Mouse (Mus musculus) cerebellum, adult 11 months (tissue): ENCODE data around the gene Acads.
"Not testable (repeated sequence)": the region's sequence is repeated elsewhere in the genome, so short reads cannot be mapped to it uniquely, and the experiment has no call there.

Experiments used
- DNase-seq: peaks from one replicate; pipeline ENCODE4 v3.0.0; 2022

Acads gene

GRCm38 (mm10) chr5:115149675-115150459, 30.7 kb upstream of the Acads start:
- DNase-seq = no peak

GRCm38 (mm10) chr5:115148872-115149271, 29.7 kb upstream of the Acads start:
- DNase-seq = not testable (repeated sequence)

GRCm38 (mm10) chr5:115148378-115148777, 29.2 kb upstream of the Acads start:
- no peak for DNase-seq

GRCm38 (mm10) chr5:115147388-115147787, 28.2 kb upstream of the Acads start:
- DNase-seq = no peak

GRCm38 (mm10) chr5:115146747-115147130, 27.6 kb upstream of the Acads start:
- DNase-seq = no peak

- no peak for DNase-seq
These were observed 27.0 kb upstream of the Acads start for GRCm38 (mm10) chr5:115145976-115146746.

- DNase-seq = no peak
These were observed 26.3 kb upstream of the Acads start for GRCm38 (mm10) chr5:115145253-115145968.

GRCm38 (mm10) chr5:115144471-115144870, 25.3 kb upstream of the Acads start:
- DNase-seq = no peak

GRCm38 (mm10) chr5:115143552-115143951, 24.4 kb upstream of the Acads start:
- DNase-seq = no peak

GRCm38 (mm10) chr5:115142166-115142697, 23.1 kb upstream of the Acads start:
- no peak for DNase-seq

GRCm38 (mm10) chr5:115140726-115141125, 21.6 kb upstream of the Acads start:
- no peak for DNase-seq

GRCm38 (mm10) chr5:115139124-115139523, 20.0 kb upstream of the Acads start:
- no peak for DNase-seq

- peak; percentile 89 for DNase-seq
These were observed 15.4 kb upstream of the Acads start, which contains the start of gene Unc119b for GRCm38 (mm10) chr5:115134234-115135165. TSS of gene Unc119b (minus strand) at chr5:115134975.

GRCm38 (mm10) chr5:115133358-115134066, 14.4 kb upstream of the Acads start:
- no peak for DNase-seq

- no peak for DNase-seq
These were observed 13.3 kb upstream of the Acads start for GRCm38 (mm10) chr5:115132465-115132864.

- DNase-seq = no peak
These were observed 10.2 kb upstream of the Acads start for GRCm38 (mm10) chr5:115129328-115129727.

- peak; percentile 49 for DNase-seq
These were observed 8.5 kb upstream of the Acads start for GRCm38 (mm10) chr5:115127421-115128179.

GRCm38 (mm10) chr5:115126578-115127312, 7.6 kb upstream of the Acads start:
- no peak for DNase-seq

- DNase-seq = peak; percentile 87
These were observed 6.2 kb upstream of the Acads start for GRCm38 (mm10) chr5:115125211-115125871.
